Mouse (Mus musculus) neural tube, embryonic 11.5 days (tissue): ENCODE data around the gene Ppm1h. TPM values are rescaled to one million over a fixed set of nuclear protein-coding genes. Genes with fewer than 3 reads are reported as not detected.

Experiments used
- ATAC-seq: fragments of 200-750 bp; cut with Nextera tagmentation; 2 replicates; pipeline ENCODE4 v1.8.0; 2017; ENCODE audit warnings: moderate number of reproducible peaks, mild to moderate bottlenecking, moderate TSS enrichment, moderate library complexity; ENCODE audit not compliant: insufficient read depth, low FRiP score, low TSS enrichment
- DNase-seq: peaks from one replicate; pipeline ENCODE4 v3.0.0-alpha.2; 2015; ENCODE audit warnings: low spot score
- H3K27ac ChIP-seq: fragments of 300-500 bp; sonication (generic); 2 replicates; pipeline ENCODE4 v1.5.1; 2014; ENCODE audit warnings: low read depth, mild to moderate bottlenecking, low read length
- H3K27me3 ChIP-seq: fragments of 300-500 bp; sonication (generic); 2 replicates; pipeline ENCODE4 v1.6.1; 2014; ENCODE audit warnings: mild to moderate bottlenecking, low read length, mixed read lengths; ENCODE audit not compliant: control insufficient read depth, insufficient read depth
- H3K36me3 ChIP-seq: fragments of 300-500 bp; sonication (generic); 2 replicates; pipeline ENCODE4 v1.6.1; 2014; ENCODE audit warnings: mild to moderate bottlenecking, low read length, moderate library complexity, mixed read lengths; ENCODE audit not compliant: control insufficient read depth, insufficient read depth
- H3K4me1 ChIP-seq: fragments of 300-500 bp; sonication (generic); 2 replicates; pipeline ENCODE4 v1.6.1; 2014; ENCODE audit warnings: low read length, mixed read lengths; ENCODE audit not compliant: control insufficient read depth, insufficient read depth
- H3K4me2 ChIP-seq: fragments of 300-500 bp; sonication (generic); 2 replicates; pipeline ENCODE4 v1.6.1; 2014; ENCODE audit warnings: low read depth, mild to moderate bottlenecking, moderate library complexity
- H3K4me3 ChIP-seq: fragments of 300-500 bp; sonication (generic); 2 replicates; pipeline ENCODE4 v1.5.1; 2014; ENCODE audit warnings: low read depth, low read length
- H3K9ac ChIP-seq: fragments of 300-500 bp; sonication (generic); 2 replicates; pipeline ENCODE4 v1.6.1; 2014; ENCODE audit warnings: mild to moderate bottlenecking, low read length
- H3K9me3 ChIP-seq: fragments of 300-500 bp; sonication (generic); 2 replicates; pipeline ENCODE4 v1.6.1; 2016; ENCODE audit warnings: low read length; ENCODE audit not compliant: control insufficient read depth
- WGBS: fragments of 180-500 bp; shearing (Covaris S2); extraction: QIAGEN DNeasy Blood & Tissue Kit; methylation state at CpG from one replicate; pipeline ENCODE4 v1.1.7; 2014; 5-methylcytosine and 5-hydroxymethylcytosine counted together
- polyA plus RNA-seq: library from polyadenylated mRNA; unstranded; fragments of >200 nt; fragmentation: Nextera tagmentation; extraction: Ambion mirVana; gene quantifications from 2 replicates; pipeline ENCODE4 v1.2.1, GENCODE M21; 2014

Ppm1h gene
- polyA plus RNA-seq, 1 experiment from 2014 or later = 15.1 TPM

- no peaks in the 10 kb centered on the region for H3K27me3 ChIP-seq
- no peak for ATAC-seq
- DNase-seq = no peak
- H3K4me3 ChIP-seq = no peak overlapping the region
- H3K9ac ChIP-seq = no peak overlapping the region
- H3K9me3 ChIP-seq = no peaks in the 10 kb centered on the region
- no peaks in the 10 kb centered on the region for H3K36me3 ChIP-seq
- no peak overlapping the region for H3K4me2 ChIP-seq
- WGBS = 67% methylated on average over 12 of the region's 12 CpGs
- peak overlapping the region; percentile 24; the same call in 1 of the 2 replicates for H3K27ac ChIP-seq
- no peaks in the 10 kb centered on the region for H3K4me1 ChIP-seq
Observed at GRCm38 (mm10) chr10:122693158-122693777, 14.7 kb downstream of the Ppm1h start.

- H3K27ac ChIP-seq = no peak overlapping the region
- H3K4me3 ChIP-seq = no peak overlapping the region
- no peaks in the 10 kb centered on the region for H3K4me1 ChIP-seq
- no peak overlapping the region for H3K9ac ChIP-seq
- H3K4me2 ChIP-seq = no peak overlapping the region
- ATAC-seq (no peak), DNase-seq (no peak)
- H3K36me3 ChIP-seq = no peaks in the 10 kb centered on the region
- no peaks in the 10 kb centered on the region for H3K9me3 ChIP-seq
- H3K27me3 ChIP-seq = no peaks in the 10 kb centered on the region
- whole genome bisulfite sequencing = 69% methylated on average over 12 of the region's 17 CpGs
Observed at GRCm38 (mm10) chr10:122693911-122694618, 15.5 kb downstream of the Ppm1h start.

- Histone ChIP-seq H3K27ac (no peak overlapping the region), H3K4me3 (no peak overlapping the region), H3K9ac (no peak overlapping the region), H3K9me3 (no peaks in the 10 kb centered on the region), H3K27me3 (no peaks in the 10 kb centered on the region), H3K4me1 (no peaks in the 10 kb centered on the region), H3K36me3 (no peaks in the 10 kb centered on the region), H3K4me2 (no peak overlapping the region)
- DNase-seq = no peak
- 94% methylated on average over 1 of the region's 1 CpGs for WGBS
- ATAC-seq = no peak
Observed at GRCm38 (mm10) chr10:122696335-122696734, 17.8 kb downstream of the Ppm1h start.

- DNase-seq = no peak
- no peaks in the 10 kb centered on the region for H3K27me3 ChIP-seq
- H3K9ac ChIP-seq = no peak overlapping the region
- no peak overlapping the region for H3K4me2 ChIP-seq
- H3K4me3 ChIP-seq = no peak overlapping the region
- WGBS = 87% methylated on average over 5 of the region's 5 CpGs
- no peaks in the 10 kb centered on the region for H3K4me1 ChIP-seq
- H3K36me3 ChIP-seq = no peaks in the 10 kb centered on the region
- H3K27ac ChIP-seq = no peak overlapping the region
- ATAC-seq = no peak
- no peaks in the 10 kb centered on the region for H3K9me3 ChIP-seq
Observed at GRCm38 (mm10) chr10:122698347-122698746, 19.8 kb downstream of the Ppm1h start.

- no peak overlapping the region for H3K4me2 ChIP-seq
- no peak overlapping the region for H3K9ac ChIP-seq
- H3K4me3 ChIP-seq = no peak overlapping the region
- 89% methylated on average over 5 of the region's 5 CpGs for WGBS
- no peaks in the 10 kb centered on the region for H3K36me3 ChIP-seq
- no peak overlapping the region for H3K27ac ChIP-seq
- ATAC-seq (no peak), DNase-seq (no peak)
- no peaks in the 10 kb centered on the region for H3K9me3 ChIP-seq
- no peaks in the 10 kb centered on the region for H3K4me1 ChIP-seq
- H3K27me3 ChIP-seq = no peaks in the 10 kb centered on the region
Observed at GRCm38 (mm10) chr10:122704901-122705300, 26.3 kb downstream of the Ppm1h start.

- WGBS = 87% methylated on average over 6 of the region's 6 CpGs
- ATAC-seq = no peak
- no peak for DNase-seq
- no peak overlapping the region for H3K27ac ChIP-seq
- no peak overlapping the region for H3K4me2 ChIP-seq
- no peaks in the 10 kb centered on the region for H3K9me3 ChIP-seq
- H3K9ac ChIP-seq = no peak overlapping the region
- no peak overlapping the region for H3K4me3 ChIP-seq
- H3K36me3 ChIP-seq = no peaks in the 10 kb centered on the region
- no peaks in the 10 kb centered on the region for H3K27me3 ChIP-seq
- no peaks in the 10 kb centered on the region for H3K4me1 ChIP-seq
Observed at GRCm38 (mm10) chr10:122705457-122705856, 26.9 kb downstream of the Ppm1h start.

GRCm38 (mm10) chr10:122711381-122711811 lies 32.8 kb downstream of the Ppm1h start:
- Histone ChIP-seq H3K27ac (no peak overlapping the region), H3K9me3 (no peaks in the 10 kb centered on the region), H3K4me2 (no peak overlapping the region), H3K36me3 (no peaks in the 10 kb centered on the region), H3K27me3 (no peaks in the 10 kb centered on the region), H3K9ac (no peak overlapping the region), H3K4me3 (no peak overlapping the region), H3K4me1 (peaks cover 8% of the 10 kb centered on the region; the same call in 1 of the 2 replicates)
- 79% methylated on average over 6 of the region's 6 CpGs for WGBS
- ATAC-seq = no peak
- no peak for DNase-seq

- no peak for ATAC-seq
- WGBS = 73% methylated on average over 5 of the region's 5 CpGs
Observed at GRCm38 (mm10) chr10:122712307-122712706, 33.7 kb downstream of the Ppm1h start.

GRCm38 (mm10) chr10:122715856-122716255 lies 37.3 kb downstream of the Ppm1h start:
- Histone ChIP-seq H3K27ac (no peak overlapping the region), H3K4me3 (no peak overlapping the region), H3K9me3 (no peaks in the 10 kb centered on the region), H3K27me3 (no peaks in the 10 kb centered on the region), H3K4me1 (peaks cover 11% of the 10 kb centered on the region; the same call in 1 of the 2 replicates), H3K4me2 (no peak overlapping the region), H3K9ac (no peak overlapping the region), H3K36me3 (no peaks in the 10 kb centered on the region)
- ATAC-seq (no peak), DNase-seq (no peak)
- WGBS = 84% methylated on average over 12 of the region's 12 CpGs

More at GRCm38 (mm10) chr10:122712307-122712706, 33.7 kb downstream of the Ppm1h start:
- Histone ChIP-seq H3K27me3 (no peaks in the 10 kb centered on the region), H3K4me2 (no peak overlapping the region), H3K9me3 (no peaks in the 10 kb centered on the region), H3K4me1 (peaks cover 11% of the 10 kb centered on the region; the same call in 1 of the 2 replicates), H3K4me3 (no peak overlapping the region), H3K27ac (no peak overlapping the region), H3K9ac (no peak overlapping the region), H3K36me3 (no peaks in the 10 kb centered on the region)
- DNase-seq = no peak
